Mouse (Mus musculus) limb, embryonic 14.5 days (tissue): ENCODE results near the gene Dhrs4. TPM values are rescaled to one million over a fixed set of nuclear protein-coding genes. Genes with fewer than 3 reads are reported as not detected.

Source experiments
- ATAC-seq: fragments of 200-750 bp; cut with Nextera tagmentation; 2 replicates; pipeline ENCODE4 v1.8.0; 2017; ENCODE audit warnings: low read depth, moderate number of reproducible peaks, moderate TSS enrichment; ENCODE audit not compliant: low FRiP score
- DNase-seq: peaks from one replicate; pipeline ENCODE4 v3.0.0-alpha.2; 2015; ENCODE audit warnings: low spot score
- H3K27ac ChIP-seq: fragments of 300-500 bp; sonication (generic); replicated peaks from 2 replicates; pipeline ENCODE4 v1.5.1; 2014; ENCODE audit warnings: low read depth, mild to moderate bottlenecking, low read length, moderate library complexity, mixed read lengths
- H3K27me3 ChIP-seq: fragments of 300-500 bp; sonication (generic); 2 replicates; pipeline ENCODE4 v1.6.1; 2014; ENCODE audit warnings: low read length, mixed read lengths; ENCODE audit not compliant: control insufficient read depth, insufficient read depth
- H3K36me3 ChIP-seq: fragments of 300-500 bp; sonication (generic); 2 replicates; pipeline ENCODE4 v1.6.1; 2014; ENCODE audit warnings: mild to moderate bottlenecking, low read length, moderate library complexity, mixed read lengths; ENCODE audit not compliant: control insufficient read depth, insufficient read depth
- H3K4me1 ChIP-seq: fragments of 300-500 bp; sonication (generic); 2 replicates; pipeline ENCODE4 v1.6.1; 2014; ENCODE audit warnings: antibody characterized with exemption, low read length, mixed read lengths; ENCODE audit not compliant: control insufficient read depth, insufficient read depth
- H3K4me2 ChIP-seq: fragments of 300-500 bp; sonication (generic); replicated peaks from 2 replicates; pipeline ENCODE4 v1.6.1; 2014; ENCODE audit warnings: low read depth, mild to moderate bottlenecking, low read length, moderate library complexity; ENCODE audit not compliant: severe bottlenecking
- H3K4me3 ChIP-seq: fragments of 300-500 bp; sonication (generic); replicated peaks from 2 replicates; pipeline ENCODE4 v1.5.1; 2014; ENCODE audit warnings: low read length
- H3K9ac ChIP-seq: fragments of 300-500 bp; sonication (generic); 2 replicates; pipeline ENCODE4 v1.6.1; 2014; ENCODE audit warnings: mild to moderate bottlenecking, low read depth, low read length, moderate library complexity; ENCODE audit not compliant: severe bottlenecking
- H3K9me3 ChIP-seq: fragments of 300-500 bp; sonication (generic); 2 replicates; pipeline ENCODE4 v1.6.1; 2016; ENCODE audit warnings: low read length; ENCODE audit not compliant: control insufficient read depth
- POLR2A ChIP-seq: fragments of 200-500 bp; IDR thresholded peaks from 2 replicates; pipeline ENCODE4 v1.8.0; 2012; ENCODE audit warnings: inconsistent platforms, mild to moderate bottlenecking, moderate library complexity, borderline replicate concordance; ENCODE audit not compliant: insufficient read depth, insufficient read length; ENCODE audit errors: extremely low read depth
- WGBS: fragments of 180-500 bp; shearing (Covaris S2); extraction: QIAGEN DNeasy Blood & Tissue Kit; methylation state at CpG from one replicate; pipeline ENCODE4 v1.1.7; 2014; 5-methylcytosine and 5-hydroxymethylcytosine counted together
- polyA plus RNA-seq, 2 experiments: library from polyadenylated mRNA; depleted of rRNA in 1 of 2; stranded (reverse) in 1 of 2; unstranded in 1 of 2; fragments of >200 nt; fragmentation: Nextera tagmentation in 1 of 2; extraction: Ambion mirVana in 1 of 2; gene quantifications; 2 replicates each; pipeline versions ENCODE4 v1.2.1 to v1.2.3; 2012 to 2014

Dhrs4 gene
- polyA plus RNA-seq (2012; rRNA removed) (53.0 and 58.6 TPM in 2 replicates), polyA plus RNA-seq (2014; fragmentation: Nextera tagmentation; extraction: Ambion mirVana) (48.4 and 60.3 TPM in 2 replicates)

GRCm38 (mm10) chr14:55478651-55479599, at the start of gene Dhrs4:
Dhrs4 (plus strand) TSS chr14:55478758.
- WGBS: under 1% methylated on average over 34 of the region's 38 CpGs
- Histone ChIP-seq H3K9me3 (no peaks in the 10 kb centered on the region), H3K36me3 (peaks cover 3% of the 10 kb centered on the region; the same call in 1 of the 2 replicates), H3K4me1 (no peaks in the 10 kb centered on the region), H3K27me3 (no peaks in the 10 kb centered on the region), H3K4me2 (peak within 1 kb of the TSS; percentile 56), H3K4me3 (peak within 1 kb of the TSS; percentile 60), H3K27ac (peak within 1 kb of the TSS; percentile 82), H3K9ac (peak within 1 kb of the TSS; percentile 77)
- peak; percentile 77; the same call in 1 of the 2 replicates for TF ChIP-seq POLR2A
- peak; percentile 90 for DNase-seq
- peak; percentile 94 for ATAC-seq

GRCm38 (mm10) chr14:55430255-55430654, 48.3 kb upstream of the Dhrs4 start:
- Histone ChIP-seq H3K4me3 (no peak overlapping the region), H3K27ac (no peak overlapping the region), H3K4me1 (0 out of 2 replicates have a peak, but pooled peaks cover 4% of the 10 kb centered on the region), H3K9me3 (no peaks in the 10 kb centered on the region), H3K9ac (no peak overlapping the region), H3K36me3 (no peaks in the 10 kb centered on the region), H3K4me2 (no peak overlapping the region), H3K27me3 (no peaks in the 10 kb centered on the region)
- DNase-seq: no peak
- no peak for ATAC-seq
- no peak for TF ChIP-seq POLR2A
- WGBS: 87% methylated on average over 4 of the region's 4 CpGs

GRCm38 (mm10) chr14:55433052-55433451, 45.5 kb upstream of the Dhrs4 start:
- Histone ChIP-seq H3K27me3 (no peaks in the 10 kb centered on the region), H3K9me3 (no peaks in the 10 kb centered on the region), H3K4me2 (no peak overlapping the region), H3K27ac (no peak overlapping the region), H3K9ac (no peak overlapping the region), H3K4me1 (peaks cover 9% of the 10 kb centered on the region; the same call in 1 of the 2 replicates), H3K36me3 (no peaks in the 10 kb centered on the region), H3K4me3 (no peak overlapping the region)
- ATAC-seq (no peak), DNase-seq (no peak)
- no peak for TF ChIP-seq POLR2A
- 93% methylated on average over 1 of the region's 1 CpGs for WGBS

- H3K36me3 ChIP-seq: no peaks in the 10 kb centered on the region
- ATAC-seq: no peak
- 92% methylated on average over 3 of the region's 3 CpGs for WGBS
- no peak overlapping the region for H3K4me3 ChIP-seq
- no peak for TF ChIP-seq POLR2A
- H3K27me3 ChIP-seq: no peaks in the 10 kb centered on the region
- H3K4me1 ChIP-seq: peaks cover 23% of the 10 kb centered on the region
- no peak overlapping the region for H3K27ac ChIP-seq
- H3K4me2 ChIP-seq: no peak overlapping the region
- no peak for DNase-seq
- no peak overlapping the region for H3K9ac ChIP-seq
- H3K9me3 ChIP-seq: no peaks in the 10 kb centered on the region
These were observed 43.7 kb upstream of the Dhrs4 start for GRCm38 (mm10) chr14:55434825-55435224.

GRCm38 (mm10) chr14:55437118-55437517, 41.4 kb upstream of the Dhrs4 start:
- H3K4me2 ChIP-seq: no peak overlapping the region
- H3K9me3 ChIP-seq: no peaks in the 10 kb centered on the region
- H3K4me3 ChIP-seq: no peak overlapping the region
- TF ChIP-seq POLR2A: no peak
- H3K27me3 ChIP-seq: no peaks in the 10 kb centered on the region
- no peak overlapping the region for H3K9ac ChIP-seq
- H3K27ac ChIP-seq: no peak overlapping the region
- no peaks in the 10 kb centered on the region for H3K36me3 ChIP-seq
- WGBS: 70% methylated on average over 8 of the region's 8 CpGs
- ATAC-seq (no peak), DNase-seq (no peak)
- H3K4me1 ChIP-seq: peaks cover 23% of the 10 kb centered on the region
